Mouse (Mus musculus) lung, postnatal 0 days (tissue): ENCODE results near the gene Pla2g2f. TPM values are rescaled to one million over a fixed set of nuclear protein-coding genes. Genes with fewer than 3 reads are reported as not detected.
A peak's percentile ranks its signal among the peaks of the same experiment; 100 is the strongest.

Experiments
- ATAC-seq: fragments of 200-750 bp; cut with Nextera tagmentation; 2 replicates; pipeline ENCODE4 v1.8.0; 2017; ENCODE audit warnings: moderate library complexity
- DNase-seq: peaks from one replicate; pipeline ENCODE4 v3.0.0-alpha.2; 2016; ENCODE audit warnings: low spot score
- H3K27ac ChIP-seq: fragments of 300-500 bp; sonication (generic); 2 replicates; pipeline ENCODE4 v1.5.1; 2014; ENCODE audit warnings: antibody characterized with exemption, mild to moderate bottlenecking, low read length, mixed read lengths
- H3K27me3 ChIP-seq: fragments of 300-500 bp; sonication (generic); replicated peaks from 2 replicates; pipeline ENCODE4 v1.6.1; 2014; ENCODE audit warnings: low read length, mixed read lengths; ENCODE audit not compliant: insufficient read depth
- H3K36me3 ChIP-seq: fragments of 300-500 bp; sonication (generic); 2 replicates; pipeline ENCODE4 v1.6.1; 2014; ENCODE audit warnings: low read length, mixed read lengths; ENCODE audit not compliant: insufficient read depth
- H3K4me1 ChIP-seq: fragments of 300-500 bp; sonication (generic); 2 replicates; pipeline ENCODE4 v1.6.1; 2014; ENCODE audit warnings: antibody characterized with exemption, low read depth, low read length, mixed read lengths; ENCODE audit not compliant: insufficient read depth
- H3K4me2 ChIP-seq: fragments of 300-500 bp; sonication (generic); replicated peaks from 2 replicates; pipeline ENCODE4 v1.6.1; 2014; ENCODE audit warnings: low read depth, mild to moderate bottlenecking, low read length, moderate library complexity, mixed read lengths
- H3K4me3 ChIP-seq: fragments of 300-500 bp; sonication (generic); 2 replicates; pipeline ENCODE4 v1.5.1; 2014; ENCODE audit warnings: low read depth, low read length
- H3K9ac ChIP-seq: fragments of 300-500 bp; sonication (generic); replicated peaks from 2 replicates; pipeline ENCODE4 v1.6.1; 2014; ENCODE audit warnings: low read depth, mild to moderate bottlenecking
- H3K9me3 ChIP-seq: fragments of 300-500 bp; sonication (generic); 2 replicates; pipeline ENCODE4 v1.6.1; 2016; ENCODE audit warnings: low read length, mixed read lengths
- CTCF ChIP-seq: IDR thresholded peaks from 2 replicates; pipeline ENCODE4 v1.5.1; 2016; ENCODE audit warnings: antibody characterized with exemption, mild to moderate bottlenecking
- EP300 ChIP-seq: IDR thresholded peaks from 2 replicates; pipeline ENCODE4 v1.6.1; 2016; ENCODE audit warnings: antibody characterized with exemption, mild to moderate bottlenecking, control low read depth
- WGBS: fragments of 180-500 bp; shearing (Covaris S2); extraction: QIAGEN DNeasy Blood & Tissue Kit; methylation state at CpG from one replicate; pipeline ENCODE4 v1.1.7; 2014; 5-methylcytosine and 5-hydroxymethylcytosine counted together
- polyA plus RNA-seq: library from polyadenylated mRNA; unstranded; fragments of >200 nt; fragmentation: Nextera tagmentation; extraction: Ambion mirVana; gene quantifications from 2 replicates; pipeline ENCODE4 v1.2.1, GENCODE M21; 2015

The Pla2g2f gene
- polyA plus RNA-seq, 1 experiment from 2014 or later: not detected

- TF ChIP-seq EP300: no peak
- TF ChIP-seq CTCF: no peak
- H3K27me3 ChIP-seq: no peaks in the 10 kb centered on the region
- H3K4me1 ChIP-seq: no peaks in the 10 kb centered on the region
- H3K36me3 ChIP-seq: no peaks in the 10 kb centered on the region
- ATAC-seq (no peak), DNase-seq (no peak)
- H3K9me3 ChIP-seq: no peaks in the 10 kb centered on the region
- no peak overlapping the region for H3K4me3 ChIP-seq
- H3K4me2 ChIP-seq: no peak overlapping the region
- H3K9ac ChIP-seq: no peak overlapping the region
- 84% methylated on average over 9 of the region's 9 CpGs for WGBS
- H3K27ac ChIP-seq: no peak overlapping the region
Observed at GRCm38 (mm10) chr4:138746866-138747265, 10.6 kb downstream of the Pla2g2f start.

DNA sequence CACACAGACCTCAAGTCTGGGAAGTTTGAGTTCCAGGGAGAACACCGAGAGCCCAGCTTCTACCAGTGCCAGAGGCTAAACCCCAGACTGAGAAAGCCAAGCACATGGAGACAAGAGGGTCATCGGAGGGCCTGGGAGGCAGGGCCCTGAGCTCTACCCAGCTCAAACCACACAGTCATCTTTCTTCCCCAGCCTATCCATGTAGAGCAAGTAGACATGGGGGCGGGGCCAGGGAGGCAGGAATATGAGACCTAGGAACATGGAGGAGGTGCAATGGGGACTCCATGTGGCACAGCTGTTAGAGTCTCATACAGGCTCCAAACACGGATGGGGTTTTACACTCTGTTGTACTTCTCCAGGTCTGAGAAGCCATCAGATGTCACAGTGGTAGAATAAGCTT lies 11.5 kb downstream of the Pla2g2f start:
- Histone ChIP-seq H3K36me3 (no peaks in the 10 kb centered on the region), H3K27ac (no peak overlapping the region), H3K4me3 (no peak overlapping the region), H3K9me3 (no peaks in the 10 kb centered on the region), H3K9ac (no peak overlapping the region), H3K4me1 (no peaks in the 10 kb centered on the region), H3K27me3 (no peaks in the 10 kb centered on the region), H3K4me2 (no peak overlapping the region)
- ATAC-seq: peak; percentile 50
- TF ChIP-seq EP300: no peak
- peak; percentile 15; the same call in 1 of the 2 replicates for TF ChIP-seq CTCF
- peak; percentile 30 for DNase-seq
- WGBS: 51% methylated on average over 4 of the region's 4 CpGs

- Histone ChIP-seq H3K4me2 (no peak overlapping the region), H3K27me3 (no peaks in the 10 kb centered on the region), H3K36me3 (no peaks in the 10 kb centered on the region), H3K27ac (no peak overlapping the region), H3K9me3 (no peaks in the 10 kb centered on the region), H3K9ac (no peak overlapping the region), H3K4me1 (peaks cover 7% of the 10 kb centered on the region; the same call in 1 of the 2 replicates), H3K4me3 (no peak overlapping the region)
- TF ChIP-seq CTCF (no peak), EP300 (no peak)
- 17% methylated on average over 7 of the region's 7 CpGs for WGBS
- DNase-seq (no peak), ATAC-seq (no peak)
Observed at GRCm38 (mm10) chr4:138739136-138739851, 18.1 kb downstream of the Pla2g2f start.

DNA sequence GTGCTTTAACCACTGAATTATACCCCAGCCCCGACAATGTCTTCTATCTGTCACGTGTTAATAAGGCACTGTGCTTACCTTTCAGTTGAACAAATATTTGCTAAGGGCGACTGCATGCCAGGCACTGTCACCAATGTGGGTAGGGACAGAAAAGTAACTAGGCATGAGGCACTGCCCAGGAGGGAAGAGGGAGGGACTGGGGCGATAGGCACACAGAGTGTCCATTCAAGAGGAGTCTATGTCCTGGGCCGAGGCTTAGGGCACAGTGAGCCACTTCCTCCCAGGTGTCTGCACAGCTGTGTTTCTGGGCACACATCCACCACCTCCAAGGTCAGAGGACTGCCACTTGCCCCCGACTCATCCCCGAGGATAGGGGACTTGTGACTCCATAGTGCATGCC lies 20.4 kb downstream of the Pla2g2f start, which contains the start of gene Ubxn10:
Gene Ubxn10, minus strand, starts transcription at position 137 of the 400 bp plus-strand sequence.
- 0 out of 2 replicates have a peak within 1 kb of the TSS, but pooled peaks have one; percentile 26 for H3K27ac ChIP-seq
- 33% methylated on average over 7 of the region's 7 CpGs for WGBS
- H3K9me3 ChIP-seq: no peaks in the 10 kb centered on the region
- ATAC-seq (peak; percentile 93), DNase-seq (peak; percentile 67)
- peaks cover 7% of the 10 kb centered on the region; the same call in 1 of the 2 replicates for H3K4me1 ChIP-seq
- no peak within 1 kb of the TSS for H3K9ac ChIP-seq
- no peaks in the 10 kb centered on the region for H3K27me3 ChIP-seq
- H3K36me3 ChIP-seq: no peaks in the 10 kb centered on the region
- no peak within 1 kb of the TSS for H3K4me3 ChIP-seq
- no peak within 1 kb of the TSS for H3K4me2 ChIP-seq
- no peak for TF ChIP-seq EP300
- no peak for TF ChIP-seq CTCF

DNA sequence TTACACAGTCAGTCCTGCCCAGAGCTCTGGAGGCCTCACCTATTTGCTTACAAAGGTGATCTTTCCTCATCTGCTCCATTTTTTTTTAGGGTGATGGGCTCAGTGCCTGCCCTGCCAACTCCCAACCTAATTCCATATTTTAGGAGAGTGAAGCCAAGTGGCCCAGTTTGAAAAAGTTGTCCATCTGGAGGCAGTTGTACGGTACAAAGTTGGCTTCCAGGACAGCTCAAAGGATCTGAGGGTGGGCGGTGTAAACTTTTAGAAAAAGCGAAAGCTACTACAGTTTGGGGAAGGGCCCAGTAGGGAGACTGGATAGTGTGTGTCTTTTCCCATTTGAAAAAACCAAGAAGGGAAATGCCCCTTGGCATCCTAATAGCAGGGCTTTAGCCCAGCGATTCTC lies 22.6 kb downstream of the Pla2g2f start:
- 86% methylated on average over 4 of the region's 4 CpGs for WGBS
- DNase-seq (no peak), ATAC-seq (no peak)
- H3K9ac ChIP-seq: no peak overlapping the region
- TF ChIP-seq CTCF: no peak
- no peak for TF ChIP-seq EP300
- peaks cover 7% of the 10 kb centered on the region; the same call in 1 of the 2 replicates for H3K4me1 ChIP-seq
- no peak overlapping the region for H3K27ac ChIP-seq
- H3K27me3 ChIP-seq: no peaks in the 10 kb centered on the region
- H3K4me2 ChIP-seq: no peak overlapping the region
- no peaks in the 10 kb centered on the region for H3K9me3 ChIP-seq
- no peak overlapping the region for H3K4me3 ChIP-seq
- no peaks in the 10 kb centered on the region for H3K36me3 ChIP-seq

DNA sequence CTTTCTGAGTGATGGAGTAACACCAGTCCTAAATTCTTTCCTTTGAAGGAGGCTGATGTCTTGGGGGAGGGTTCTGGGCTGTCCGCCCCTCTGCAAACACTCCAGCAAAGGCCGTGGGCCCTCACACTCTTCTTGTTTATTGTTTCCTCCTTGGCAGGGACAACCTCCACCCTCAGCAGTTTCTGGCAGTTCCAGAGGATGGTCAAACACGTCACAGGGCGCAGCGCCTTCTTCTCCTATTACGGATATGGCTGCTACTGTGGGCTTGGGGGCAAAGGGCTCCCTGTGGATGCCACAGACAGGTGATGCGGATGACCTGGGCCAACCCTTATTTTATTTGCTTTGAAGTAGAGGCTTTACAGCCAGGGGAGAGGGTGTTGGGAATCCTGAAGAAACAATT lies 23.3 kb downstream of the Pla2g2f start:
- WGBS: 43% methylated on average over 7 of the region's 7 CpGs
- Histone ChIP-seq H3K9ac (no peak overlapping the region), H3K36me3 (no peaks in the 10 kb centered on the region), H3K9me3 (no peaks in the 10 kb centered on the region), H3K4me3 (no peak overlapping the region), H3K27ac (no peak overlapping the region), H3K4me1 (peaks cover 7% of the 10 kb centered on the region; the same call in 1 of the 2 replicates), H3K27me3 (no peaks in the 10 kb centered on the region), H3K4me2 (no peak overlapping the region)
- ATAC-seq: peak; percentile 11; the same call in 1 of the 2 replicates
- DNase-seq: no peak
- TF ChIP-seq EP300 (no peak), CTCF (no peak)
